Mouse (Mus musculus): ENCODE results near the gene Heatr6. TPM values are rescaled to one million over a fixed set of nuclear protein-coding genes. Genes with fewer than 3 reads are reported as not detected.

The Heatr6 gene
- polyA plus RNA-seq (2012; rRNA removed): 15.9 and 16.0 TPM in 2 replicates

- DNase-seq (ENCODE audit: low read depth): no peak
These were observed at the start of gene Heatr6 for GRCm38 (mm10) chr11:83753581-83754181. Gene Heatr6 (plus strand): TSS chr11:83753696.

DNA sequence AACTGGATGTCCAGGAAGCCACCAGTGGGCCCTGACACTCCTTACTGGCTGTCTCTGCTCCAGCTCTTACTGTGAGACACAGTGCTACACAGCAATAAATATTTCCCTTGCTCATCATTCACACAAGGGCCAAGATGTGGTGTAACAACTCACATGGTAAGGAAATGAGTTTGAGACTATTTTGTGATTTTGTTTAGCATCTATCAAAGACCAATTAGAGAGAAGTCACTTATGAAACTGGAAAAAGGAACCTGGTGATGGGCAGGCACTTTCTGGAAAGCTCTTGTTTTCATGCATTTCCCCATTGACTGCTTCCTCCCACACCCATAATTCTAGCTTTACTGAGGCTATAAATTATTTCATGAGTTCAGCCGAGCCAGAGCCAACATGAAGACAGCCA is 49.8 kb upstream of the Heatr6 start, which contains the start of gene Wfdc17:
Gene Wfdc17 (plus strand): TSS at position 287 of the 400 bp plus-strand sequence.
- no peak for DNase-seq (ENCODE audit: low read depth)

DNA sequence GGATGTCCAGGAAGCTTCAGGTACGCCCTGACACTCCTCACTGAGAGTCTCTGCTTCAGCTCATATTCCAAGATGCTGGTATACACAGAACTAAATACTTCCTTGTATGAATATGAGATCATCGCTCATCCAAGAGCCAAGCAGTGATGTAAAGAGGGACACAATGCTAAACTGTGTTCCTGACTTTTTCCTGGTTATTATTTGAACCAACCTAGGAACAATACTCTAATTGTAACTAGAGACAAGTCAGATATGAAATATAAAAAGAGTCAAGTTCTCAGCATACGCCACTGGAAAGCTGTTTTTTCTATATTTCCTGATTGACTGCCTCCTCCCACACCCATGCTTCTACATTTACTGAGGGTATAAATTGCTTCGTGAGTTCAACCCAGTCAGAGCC is 44.8 kb upstream of the Heatr6 start, which contains the start of gene Wfdc18:
Gene Wfdc18 (plus strand): TSS at position 301 of the 400 bp plus-strand sequence.
- DNase-seq (ENCODE audit: low read depth): no peak

DNA sequence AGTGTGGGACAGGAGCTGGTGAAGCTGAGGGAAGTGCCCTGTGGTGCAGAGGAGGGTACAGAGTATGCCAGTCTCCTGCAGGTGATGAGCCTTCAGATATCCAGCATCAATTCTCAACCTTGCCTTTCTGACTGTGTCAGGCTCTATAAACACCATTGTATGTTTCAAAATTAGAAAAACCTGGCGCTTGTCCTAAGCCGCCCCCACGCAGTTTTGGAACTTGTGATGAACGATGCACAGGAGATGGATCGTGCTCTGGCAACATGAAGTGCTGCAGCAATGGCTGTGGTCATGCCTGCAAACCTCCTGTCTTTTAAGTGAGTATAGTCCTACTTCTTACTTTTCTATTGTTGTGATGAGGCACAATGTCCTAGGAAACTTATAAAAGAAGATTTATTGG is 43.8 kb upstream of the Heatr6 start:
- DNase-seq (ENCODE audit: low read depth): no peak

- DNase-seq (ENCODE audit: low read depth): no peak
These were observed 40.8 kb upstream of the Heatr6 start for GRCm38 (mm10) chr11:83712671-83713070.

GRCm38 (mm10) chr11:83713925-83714324 is 39.6 kb upstream of the Heatr6 start:
- DNase-seq (ENCODE audit: low read depth): no peak

- peak; percentile 68 for DNase-seq (ENCODE audit: low read depth)
These were observed 36.3 kb upstream of the Heatr6 start for GRCm38 (mm10) chr11:83717042-83717665.

GRCm38 (mm10) chr11:83720766-83721165 is 32.7 kb upstream of the Heatr6 start:
- peak; percentile 91 for DNase-seq (ENCODE audit: low read depth)

GRCm38 (mm10) chr11:83728757-83729432 is 24.6 kb upstream of the Heatr6 start:
- no peak for DNase-seq (ENCODE audit: low read depth)

GRCm38 (mm10) chr11:83731116-83731515 is 22.4 kb upstream of the Heatr6 start:
- no peak for DNase-seq (ENCODE audit: low read depth)

- no peak for DNase-seq (ENCODE audit: low read depth)
These were observed 20.3 kb upstream of the Heatr6 start for GRCm38 (mm10) chr11:83733071-83733640.

GRCm38 (mm10) chr11:83734215-83734614 is 19.3 kb upstream of the Heatr6 start:
- DNase-seq (ENCODE audit: low read depth): no peak

GRCm38 (mm10) chr11:83735881-83736280 is 17.6 kb upstream of the Heatr6 start:
- DNase-seq (ENCODE audit: low read depth): no peak

GRCm38 (mm10) chr11:83737109-83737558 is 16.4 kb upstream of the Heatr6 start:
- DNase-seq (ENCODE audit: low read depth): no peak

DNA sequence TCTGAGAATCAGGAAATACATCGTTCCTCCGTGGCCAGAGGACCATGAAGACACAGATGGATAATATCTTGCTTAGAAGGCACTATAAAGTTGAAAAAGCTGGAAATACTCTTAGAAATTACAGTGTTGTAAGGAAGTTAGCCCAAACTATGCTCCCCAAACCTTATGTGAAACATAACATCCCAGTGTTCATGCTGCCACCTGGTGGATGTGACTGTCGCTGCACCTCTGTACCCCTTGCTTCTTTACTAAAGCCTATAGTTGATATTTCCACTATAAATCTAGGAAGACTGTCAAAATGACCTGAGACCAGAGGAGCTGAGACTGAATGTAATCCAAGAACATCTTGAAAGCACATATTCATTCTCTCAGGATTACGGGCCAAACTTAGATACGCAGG is 14.3 kb upstream of the Heatr6 start:
- DNase-seq (ENCODE audit: low read depth): no peak

DNA sequence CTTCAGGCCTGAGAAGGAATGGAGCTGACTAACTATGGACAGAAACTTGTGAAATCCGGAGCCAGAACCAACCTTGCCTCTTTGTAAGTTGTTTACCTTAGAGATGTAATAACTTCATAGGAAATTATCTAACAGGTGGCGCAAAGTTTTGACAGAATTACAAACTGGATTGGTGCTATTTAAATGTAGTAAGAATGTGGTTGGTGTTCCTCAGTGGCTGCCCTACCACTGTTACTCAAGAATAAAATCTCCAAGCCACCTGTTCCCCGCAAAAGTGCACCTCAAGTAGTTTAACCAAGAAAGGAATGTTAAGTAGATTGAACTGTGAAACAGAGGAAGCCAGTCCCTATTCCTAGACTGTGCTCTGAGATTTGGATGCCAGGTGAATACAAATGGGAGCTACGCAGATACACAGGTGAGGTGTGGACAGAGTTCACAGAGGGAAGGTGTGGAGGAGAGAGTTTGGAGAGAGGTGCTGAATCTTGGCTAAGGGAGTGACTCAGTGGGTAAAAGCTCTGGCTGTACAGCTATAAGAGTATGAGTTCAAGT is 13.0 kb upstream of the Heatr6 start:
- no peak for DNase-seq (ENCODE audit: low read depth)

DNA sequence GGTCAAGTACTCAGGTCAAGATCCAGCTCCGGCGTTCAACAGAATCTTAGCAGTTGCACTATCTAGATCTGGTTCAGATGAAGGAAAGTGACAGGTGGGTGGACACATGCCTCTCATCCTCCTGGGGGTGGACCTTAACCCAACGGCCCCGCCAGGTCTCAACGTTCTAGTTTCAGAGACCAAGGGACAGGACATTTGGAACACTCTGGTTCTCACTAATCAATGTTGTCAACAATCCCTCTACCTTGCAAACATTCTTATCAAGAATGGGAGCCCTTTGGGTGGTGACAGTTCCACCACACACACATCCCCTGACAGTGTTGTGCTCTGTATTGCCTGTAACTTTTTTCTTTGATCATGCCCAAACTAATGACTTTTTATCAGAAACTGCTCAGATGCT is 11.7 kb upstream of the Heatr6 start:
- DNase-seq (ENCODE audit: low read depth): no peak

- no peak for DNase-seq (ENCODE audit: low read depth)
These were observed 10.7 kb upstream of the Heatr6 start for GRCm38 (mm10) chr11:83742731-83743355.

DNA sequence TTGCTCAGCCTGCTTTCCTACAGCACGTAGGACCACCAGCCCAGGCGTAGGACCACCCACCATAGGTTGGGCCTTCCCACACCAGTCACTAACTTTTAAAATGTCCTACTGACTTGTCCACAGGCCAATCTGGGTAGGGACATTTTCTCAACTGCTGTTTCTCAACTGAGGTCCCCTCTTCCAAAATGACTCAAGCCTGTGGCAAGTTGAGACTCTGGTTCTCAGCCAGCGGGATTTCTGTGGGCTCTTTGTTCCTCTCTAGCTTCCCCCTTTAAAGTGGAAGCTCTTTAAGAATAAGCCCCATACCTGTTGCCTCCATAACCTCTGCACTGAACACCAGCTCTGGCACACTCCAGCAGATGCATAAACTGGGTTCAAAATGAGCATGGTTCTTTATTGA is 10.0 kb upstream of the Heatr6 start:
- DNase-seq (ENCODE audit: low read depth): no peak

- DNase-seq (ENCODE audit: low read depth): no peak
These were observed 7.3 kb upstream of the Heatr6 start for GRCm38 (mm10) chr11:83746152-83746551.

GRCm38 (mm10) chr11:83746681-83747080 is 6.8 kb upstream of the Heatr6 start, which contains the start of gene Wfdc21:
Gene Wfdc21 (plus strand): TSS chr11:83746940.
- no peak for DNase-seq (ENCODE audit: low read depth)

Data from gonadal fat pad, adult 2 months (tissue).